Mouse (Mus musculus): ENCODE measurements around the gene Phf24. TPM values are rescaled to one million over a fixed set of nuclear protein-coding genes. Genes with fewer than 3 reads are reported as not detected.

Gene Phf24
- polyA plus RNA-seq (2015; fragmentation: Nextera tagmentation; extraction: Ambion mirVana) = 1.4 and 2.3 TPM in 2 replicates

DNA sequence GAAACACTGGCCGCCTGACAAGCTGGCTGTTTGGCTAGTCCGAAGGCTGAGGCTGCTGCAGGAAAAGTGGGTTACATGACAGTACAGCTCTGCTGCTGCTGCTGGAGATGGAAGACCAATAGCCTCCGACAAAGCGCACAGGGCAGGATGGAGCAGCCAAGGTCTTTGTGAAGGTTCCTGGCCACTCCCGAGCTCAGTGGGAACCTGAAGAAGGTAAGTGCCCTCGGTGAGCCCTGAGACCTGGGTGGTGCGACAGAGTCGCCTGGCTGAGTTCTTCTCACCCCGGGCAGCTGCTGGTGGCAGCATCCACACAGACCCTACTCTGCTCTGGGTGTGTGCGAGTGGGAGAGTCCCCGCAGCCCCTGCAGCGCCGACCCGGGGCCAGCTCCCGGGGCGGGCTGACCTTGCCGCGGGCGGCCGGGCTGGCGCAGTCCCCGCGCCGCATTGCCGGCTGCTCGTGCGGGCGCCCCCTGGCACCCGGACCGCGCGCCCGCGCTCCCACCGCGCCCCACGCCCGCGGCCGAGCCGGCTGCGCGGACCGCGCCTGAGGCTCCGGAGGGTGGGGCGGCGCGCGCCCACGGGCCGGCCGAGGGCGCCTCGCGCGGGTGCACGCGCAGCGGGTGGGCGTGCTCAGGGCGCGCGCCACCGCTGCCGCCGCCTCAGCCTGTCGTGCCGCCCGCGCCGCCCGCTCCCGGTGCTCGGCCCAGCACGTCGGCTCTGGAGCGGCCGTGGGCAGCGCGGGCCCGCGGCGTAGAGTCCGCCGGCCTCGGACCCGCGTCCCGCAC is at the start of gene Phf24:
TSS of gene Phf24 (plus strand) at position 44 of the 785 bp plus-strand sequence.
- no peaks in the 10 kb centered on the region for H3K9me3 ChIP-seq
- H3K4me2 ChIP-seq = peak within 1 kb of the TSS; percentile 87
- peaks cover 3% of the 10 kb centered on the region; the same call in 1 of the 2 replicates for H3K4me1 ChIP-seq
- WGBS = under 1% methylated on average over 58 of the region's 90 CpGs
- H3K27ac ChIP-seq = no peak within 1 kb of the TSS
- peak within 1 kb of the TSS; percentile 80 for H3K9ac ChIP-seq
- peaks cover 75% of the 10 kb centered on the region for H3K27me3 ChIP-seq
- ATAC-seq (ENCODE audit: insufficient number of reproducible peaks, insufficient read depth, low FRiP score, low TSS enrichment, low read depth) = peak; percentile 72
- H3K36me3 ChIP-seq = no peaks in the 10 kb centered on the region
- peak within 1 kb of the TSS; percentile 67 for H3K4me3 ChIP-seq

DNA sequence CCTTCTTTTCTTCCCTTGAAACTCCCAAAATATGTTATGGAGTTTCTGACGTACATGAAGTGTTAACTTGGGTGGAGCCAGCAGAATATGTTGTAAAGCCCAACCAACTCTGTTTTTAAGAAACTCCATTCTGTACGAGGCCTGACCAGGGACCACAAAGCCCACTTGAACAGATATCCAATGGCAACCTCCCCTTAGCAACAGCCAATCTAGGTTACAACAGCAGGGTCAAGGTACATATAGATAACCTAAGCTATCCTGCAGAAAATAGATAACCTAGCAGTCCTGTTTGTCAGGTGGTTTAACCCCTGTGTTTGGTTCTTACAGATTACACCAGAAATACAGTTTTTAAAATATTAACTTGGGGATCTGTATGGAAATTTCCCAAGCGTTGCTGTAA is 49.1 kb upstream of the Phf24 start:
- Histone ChIP-seq H3K4me1 (no peaks in the 10 kb centered on the region), H3K9me3 (no peaks in the 10 kb centered on the region), H3K4me2 (no peak overlapping the region), H3K4me3 (no peak overlapping the region), H3K27ac (no peak overlapping the region), H3K9ac (no peak overlapping the region), H3K27me3 (no peaks in the 10 kb centered on the region), H3K36me3 (no peaks in the 10 kb centered on the region)
- no peak for ATAC-seq (ENCODE audit: insufficient number of reproducible peaks, insufficient read depth, low FRiP score, low TSS enrichment, low read depth)
- 68% methylated on average over 3 of the region's 3 CpGs for WGBS

DNA sequence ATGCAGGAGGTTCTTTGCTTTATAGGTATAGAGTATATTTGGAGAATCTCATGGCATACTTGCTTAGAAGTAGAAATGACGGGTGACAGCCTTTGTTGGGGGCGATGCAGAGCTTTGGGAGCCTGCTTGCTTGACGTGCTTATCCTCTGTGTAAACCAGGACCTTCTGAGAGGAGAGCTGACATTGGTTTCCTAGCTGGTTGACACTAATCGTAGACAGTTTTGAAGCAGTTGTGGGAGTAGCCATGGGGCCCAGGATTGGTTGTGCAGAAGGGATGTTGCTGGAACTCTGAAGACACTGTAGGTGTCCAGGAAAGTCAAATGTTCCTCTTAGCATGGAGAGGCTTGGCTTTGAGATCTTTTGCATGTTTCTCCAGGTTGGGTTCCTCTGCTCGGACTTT is 48.3 kb upstream of the Phf24 start:
- no peak overlapping the region for H3K9ac ChIP-seq

DNA sequence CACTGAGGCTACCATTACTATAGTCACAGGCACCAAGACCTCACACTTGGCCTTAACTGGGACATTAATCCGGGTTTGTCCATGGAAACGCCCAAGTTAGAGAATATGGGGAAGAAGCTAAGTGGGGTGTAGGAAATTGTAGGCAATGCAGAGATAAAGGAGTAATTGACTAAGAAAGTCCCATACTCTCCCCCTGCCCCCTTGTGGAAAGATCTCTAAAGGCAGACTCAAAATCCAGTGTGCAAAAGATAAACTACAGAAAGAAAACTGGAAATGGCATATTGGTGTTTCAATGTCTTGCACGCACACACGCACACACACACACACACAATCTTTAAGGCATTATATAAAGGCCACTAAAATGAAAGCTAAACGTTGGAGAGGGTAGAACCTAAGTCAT is 45.7 kb upstream of the Phf24 start:
- Histone ChIP-seq H3K27ac (no peak overlapping the region), H3K4me1 (no peaks in the 10 kb centered on the region), H3K9ac (no peak overlapping the region), H3K4me2 (no peak overlapping the region), H3K36me3 (no peaks in the 10 kb centered on the region), H3K4me3 (no peak overlapping the region), H3K9me3 (no peaks in the 10 kb centered on the region), H3K27me3 (no peaks in the 10 kb centered on the region)
- no peak for ATAC-seq (ENCODE audit: insufficient number of reproducible peaks, insufficient read depth, low FRiP score, low TSS enrichment, low read depth)
- 79% methylated on average over 5 of the region's 5 CpGs for WGBS

More for the DNA sequence above, 48.3 kb upstream of the Phf24 start:
- no peak overlapping the region for H3K4me2 ChIP-seq
- no peak for ATAC-seq (ENCODE audit: insufficient number of reproducible peaks, insufficient read depth, low FRiP score, low TSS enrichment, low read depth)
- no peaks in the 10 kb centered on the region for H3K9me3 ChIP-seq
- H3K27ac ChIP-seq = no peak overlapping the region
- no peaks in the 10 kb centered on the region for H3K27me3 ChIP-seq
- WGBS = 88% methylated on average over 5 of the region's 5 CpGs
- no peak overlapping the region for H3K4me3 ChIP-seq
- no peaks in the 10 kb centered on the region for H3K4me1 ChIP-seq
- H3K36me3 ChIP-seq = no peaks in the 10 kb centered on the region

DNA sequence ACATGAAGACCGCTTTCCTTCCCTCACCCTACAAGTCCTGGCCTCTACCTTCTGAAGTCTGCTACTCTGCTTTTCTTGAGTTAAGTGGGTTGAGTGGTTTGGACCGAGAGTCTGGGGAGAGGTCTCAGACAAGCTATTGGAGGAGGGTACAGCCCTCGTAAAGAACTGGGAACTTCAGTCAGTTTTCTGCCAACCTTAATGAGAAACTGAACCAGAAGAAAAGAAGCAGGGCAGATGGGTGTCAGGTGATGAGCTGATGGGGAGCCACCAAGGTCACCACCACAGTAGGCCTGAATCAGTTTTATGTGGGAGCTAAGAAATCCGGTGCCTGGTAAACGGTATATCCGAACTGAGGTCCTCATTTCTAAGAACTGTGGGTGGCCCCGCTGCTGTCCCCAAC is 44.3 kb upstream of the Phf24 start:
- no peak for ATAC-seq (ENCODE audit: insufficient number of reproducible peaks, insufficient read depth, low FRiP score, low TSS enrichment, low read depth)
- no peak overlapping the region for H3K4me3 ChIP-seq

DNA sequence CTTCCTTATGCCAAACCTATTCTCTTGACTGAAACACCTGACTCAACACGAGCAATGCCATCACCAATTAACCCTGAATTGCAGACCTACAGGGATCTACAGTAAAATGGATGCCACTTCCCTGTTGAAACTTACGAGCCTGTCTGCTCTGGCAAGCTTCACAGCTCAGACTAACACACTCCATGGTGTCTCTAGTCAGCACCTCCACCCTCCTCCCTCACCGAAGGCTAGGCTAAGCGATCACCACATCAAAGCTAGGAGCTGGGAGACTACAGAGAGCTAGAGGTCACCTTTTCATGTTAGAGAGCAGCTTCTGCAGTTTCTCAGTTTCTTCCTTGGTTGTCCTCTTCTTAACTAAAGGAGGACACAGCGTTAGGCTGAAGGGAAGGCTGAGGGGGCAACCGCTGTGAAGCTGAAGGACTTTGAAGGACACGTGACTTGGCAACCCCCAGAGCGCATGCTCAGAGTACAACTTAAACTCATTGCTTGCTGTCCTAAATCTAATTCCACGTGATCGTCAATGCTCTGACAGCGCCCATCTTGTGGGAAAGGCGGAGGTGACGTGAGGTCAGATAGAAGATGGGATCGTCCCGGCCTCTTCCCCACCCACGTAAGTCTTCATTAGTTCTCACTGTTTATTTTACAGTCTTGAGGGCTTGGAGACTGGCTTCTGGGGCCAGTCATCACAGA is 43.6 kb upstream of the Phf24 start:
- WGBS = 85% methylated on average over 16 of the region's 16 CpGs

More for the DNA sequence above, 44.3 kb upstream of the Phf24 start:
- H3K27me3 ChIP-seq = peaks cover 4% of the 10 kb centered on the region; the same call in 1 of the 2 replicates
- no peak overlapping the region for H3K4me2 ChIP-seq
- no peak overlapping the region for H3K9ac ChIP-seq
- no peaks in the 10 kb centered on the region for H3K9me3 ChIP-seq
- no peak overlapping the region for H3K27ac ChIP-seq
- WGBS = 94% methylated on average over 7 of the region's 7 CpGs
- H3K36me3 ChIP-seq = no peaks in the 10 kb centered on the region
- H3K4me1 ChIP-seq = no peaks in the 10 kb centered on the region

DNA sequence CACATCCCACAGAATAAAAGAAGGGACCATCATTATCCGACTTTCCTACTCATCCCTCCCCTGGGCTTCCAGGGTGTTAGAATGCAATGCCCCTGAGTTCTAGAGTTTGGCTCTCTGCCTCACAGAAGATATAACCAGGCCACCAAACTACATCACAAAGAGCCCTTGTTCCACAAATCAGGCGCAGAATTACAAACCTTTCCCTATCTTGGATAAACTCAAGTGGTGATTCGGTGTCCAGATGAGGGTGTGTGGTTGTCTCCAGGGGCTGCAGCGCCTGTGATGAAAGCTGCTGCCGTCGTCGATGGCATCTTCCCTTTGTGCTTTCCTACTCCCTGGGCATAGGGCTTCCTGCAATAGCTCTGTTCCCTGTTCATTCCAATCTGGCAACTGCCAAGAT is 42.3 kb upstream of the Phf24 start, which contains the start of gene Fam205c:
TSS of gene Fam205c (minus strand) at position 101 of the 400 bp plus-strand sequence.
- Histone ChIP-seq H3K4me3 (no peak within 1 kb of the TSS), H3K9me3 (no peaks in the 10 kb centered on the region), H3K27me3 (peaks cover 4% of the 10 kb centered on the region; the same call in 1 of the 2 replicates), H3K4me2 (no peak within 1 kb of the TSS), H3K4me1 (no peaks in the 10 kb centered on the region), H3K36me3 (no peaks in the 10 kb centered on the region), H3K27ac (no peak within 1 kb of the TSS), H3K9ac (no peak within 1 kb of the TSS)
- 81% methylated on average over 7 of the region's 7 CpGs for WGBS
- ATAC-seq (ENCODE audit: insufficient number of reproducible peaks, insufficient read depth, low FRiP score, low TSS enrichment, low read depth) = no peak

More for the DNA sequence above, 43.6 kb upstream of the Phf24 start:
- H3K36me3 ChIP-seq = no peaks in the 10 kb centered on the region
- no peaks in the 10 kb centered on the region for H3K4me1 ChIP-seq
- H3K9me3 ChIP-seq = no peaks in the 10 kb centered on the region
- no peak overlapping the region for H3K4me2 ChIP-seq
- H3K27ac ChIP-seq = no peak overlapping the region
- no peak overlapping the region for H3K9ac ChIP-seq
- no peak overlapping the region for H3K4me3 ChIP-seq
- ATAC-seq (ENCODE audit: insufficient number of reproducible peaks, insufficient read depth, low FRiP score, low TSS enrichment, low read depth) = no peak
- H3K27me3 ChIP-seq = peaks cover 4% of the 10 kb centered on the region; the same call in 1 of the 2 replicates

DNA sequence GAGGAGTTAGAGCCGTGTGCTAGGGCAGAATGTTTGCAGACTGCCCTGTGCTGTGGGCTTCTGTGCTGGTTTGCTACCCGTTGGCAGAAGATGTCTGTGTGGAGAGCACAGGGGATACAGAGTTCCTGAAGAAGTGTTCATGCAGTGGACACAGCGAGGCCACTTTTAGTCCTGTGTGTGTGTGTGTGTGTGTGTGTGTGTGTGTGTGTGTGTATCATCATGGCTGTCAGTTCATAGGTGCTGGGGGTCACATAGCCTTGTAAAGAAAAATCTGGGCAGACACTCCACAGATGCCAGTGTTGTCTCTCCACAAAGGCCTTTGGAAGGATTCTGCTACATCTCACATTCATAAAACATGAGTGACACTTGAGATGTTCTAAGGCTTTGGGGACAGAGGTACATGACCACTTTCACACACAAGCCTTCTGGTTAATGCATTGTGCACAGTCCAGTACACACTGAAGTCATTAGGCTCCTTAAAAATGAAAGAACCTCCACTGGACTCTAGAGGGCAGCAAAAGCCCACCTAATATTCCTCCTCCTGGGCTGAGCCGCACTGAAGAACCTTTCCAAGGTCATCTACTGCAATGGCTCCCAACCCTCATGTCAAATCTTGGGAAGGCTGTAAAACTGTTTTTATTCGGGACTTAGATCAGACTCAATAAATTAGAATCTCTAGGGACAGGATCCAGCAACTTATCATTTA is 39.7 kb upstream of the Phf24 start:
- WGBS = 37% methylated on average over 5 of the region's 5 CpGs

DNA sequence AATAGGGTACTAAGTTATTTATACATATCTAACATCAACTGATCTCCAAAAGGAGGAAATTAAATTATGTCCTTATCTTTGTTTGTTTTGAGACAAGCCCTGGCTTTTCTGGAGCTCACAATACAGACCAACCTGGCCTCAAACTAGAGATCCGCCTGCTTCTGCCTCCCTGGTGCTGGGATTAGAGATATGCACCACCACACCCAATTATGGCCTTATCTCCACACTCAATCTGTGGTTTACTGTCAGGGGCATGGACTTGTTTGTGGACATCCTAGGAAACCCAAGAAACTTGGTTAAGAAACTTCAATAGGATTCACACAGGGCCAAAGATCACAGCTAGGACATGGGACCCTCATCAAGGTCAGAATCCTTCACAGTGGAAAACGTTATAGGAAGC is 38.8 kb upstream of the Phf24 start:
- Histone ChIP-seq H3K9ac (no peak overlapping the region), H3K27me3 (peaks cover 4% of the 10 kb centered on the region), H3K4me2 (no peak overlapping the region), H3K4me3 (no peak overlapping the region), H3K4me1 (no peaks in the 10 kb centered on the region), H3K9me3 (no peaks in the 10 kb centered on the region), H3K27ac (no peak overlapping the region), H3K36me3 (no peaks in the 10 kb centered on the region)
- ATAC-seq (ENCODE audit: insufficient number of reproducible peaks, insufficient read depth, low FRiP score, low TSS enrichment, low read depth) = no peak
- WGBS = 80% methylated on average over 2 of the region's 2 CpGs

More for the DNA sequence above, 39.7 kb upstream of the Phf24 start:
- Histone ChIP-seq H3K4me2 (no peak overlapping the region), H3K9me3 (no peaks in the 10 kb centered on the region), H3K27me3 (peaks cover 4% of the 10 kb centered on the region), H3K36me3 (no peaks in the 10 kb centered on the region), H3K9ac (no peak overlapping the region), H3K4me3 (no peak overlapping the region), H3K4me1 (no peaks in the 10 kb centered on the region), H3K27ac (no peak overlapping the region)
- ATAC-seq (ENCODE audit: insufficient number of reproducible peaks, insufficient read depth, low FRiP score, low TSS enrichment, low read depth) = no peak

DNA sequence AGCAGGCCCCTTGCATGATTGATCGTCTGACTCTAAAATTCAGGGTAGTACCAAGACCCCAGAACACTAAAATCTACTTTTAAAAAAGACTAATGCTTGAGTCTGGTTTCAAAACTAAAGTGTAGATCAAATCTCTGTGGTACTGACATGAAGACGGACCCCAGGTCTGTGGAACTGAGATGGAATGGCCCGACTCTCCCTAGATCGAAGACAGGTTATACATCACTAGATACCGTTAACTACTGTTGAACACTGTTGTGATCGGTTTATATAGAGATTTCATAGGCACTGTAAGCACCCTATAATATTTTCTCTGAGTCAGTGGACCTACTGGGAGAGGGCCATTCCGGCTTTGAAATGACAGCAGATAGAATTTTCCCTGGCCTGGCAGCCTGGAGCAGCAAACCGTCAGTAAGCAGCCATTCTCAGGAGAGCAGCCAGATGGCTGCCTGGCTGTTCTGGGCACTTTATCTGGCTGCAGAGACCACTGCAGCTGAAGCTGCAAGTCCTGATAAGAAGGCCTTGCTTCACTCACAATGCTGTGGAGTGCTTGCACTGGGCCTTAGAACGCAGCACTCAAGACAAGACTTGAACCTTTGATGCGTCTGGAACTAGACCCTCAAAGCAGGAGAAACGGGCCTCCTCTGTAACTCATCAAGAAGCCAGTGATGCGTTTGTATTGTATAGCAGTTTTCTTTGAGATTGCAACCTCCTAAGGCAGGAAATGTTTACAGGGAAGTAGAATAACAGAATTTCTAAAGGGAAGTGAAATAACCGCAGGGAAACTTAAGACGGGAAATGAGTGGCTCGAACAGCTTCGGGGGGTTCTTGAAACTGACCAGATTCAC is 36.4 kb upstream of the Phf24 start:
- Histone ChIP-seq H3K9ac (no peak overlapping the region), H3K9me3 (no peaks in the 10 kb centered on the region), H3K4me3 (no peak overlapping the region), H3K36me3 (no peaks in the 10 kb centered on the region), H3K4me1 (no peaks in the 10 kb centered on the region), H3K27me3 (peaks cover 4% of the 10 kb centered on the region), H3K4me2 (no peak overlapping the region), H3K27ac (no peak overlapping the region)
- ATAC-seq (ENCODE audit: insufficient number of reproducible peaks, insufficient read depth, low FRiP score, low TSS enrichment, low read depth) = no peak
- 80% methylated on average over 16 of the region's 16 CpGs for WGBS

DNA sequence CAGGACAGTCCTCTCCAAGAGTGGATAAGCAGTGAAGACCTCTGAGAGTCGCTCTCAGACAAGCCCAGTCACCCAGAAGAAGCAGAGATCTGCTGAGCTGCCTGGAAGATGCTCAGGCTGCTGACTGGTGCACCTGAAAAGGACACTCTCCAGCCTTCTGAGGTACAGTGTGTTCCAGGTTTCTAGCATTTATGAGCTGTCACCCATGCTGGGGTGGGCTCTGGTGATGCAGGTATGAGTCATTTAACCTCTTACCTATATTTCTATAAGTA is 35.8 kb upstream of the Phf24 start:
- Histone ChIP-seq H3K4me2 (no peak overlapping the region), H3K36me3 (no peaks in the 10 kb centered on the region), H3K4me3 (no peak overlapping the region), H3K9ac (no peak overlapping the region), H3K27ac (no peak overlapping the region), H3K9me3 (no peaks in the 10 kb centered on the region), H3K27me3 (peaks cover 4% of the 10 kb centered on the region), H3K4me1 (no peaks in the 10 kb centered on the region)
- WGBS = 37% methylated on average over 1 of the region's 1 CpGs
- ATAC-seq (ENCODE audit: insufficient number of reproducible peaks, insufficient read depth, low FRiP score, low TSS enrichment, low read depth) = no peak

All from embryonic facial prominence, embryonic 13.5 days (tissue).